Mouse (Mus musculus) myocyte (in vitro differentiated cells): ENCODE measurements around the gene 1700123O20Rik. TPM values are rescaled to one million over a fixed set of nuclear protein-coding genes. Genes with fewer than 3 reads are reported as not detected.

ENCODE experiments used
- H3K27me3 ChIP-seq: one replicate; pipeline ENCODE4 v1.6.1; 2011; ENCODE audit not compliant: control insufficient read depth, insufficient read depth, insufficient read length
- H3K36me3 ChIP-seq: one replicate; pipeline ENCODE4 v1.6.1; 2011; ENCODE audit not compliant: control insufficient read depth, insufficient read depth
- H3K4me2 ChIP-seq: one replicate; pipeline ENCODE4 v1.6.1; 2011; ENCODE audit warnings: low read depth, control low read depth
- H3K4me3 ChIP-seq: one replicate; pipeline ENCODE4 v1.5.1; 2011; ENCODE audit warnings: mild to moderate bottlenecking, control low read depth, moderate library complexity
- H3K79me2 ChIP-seq: one replicate; pipeline ENCODE4 v1.6.1; 2011; ENCODE audit not compliant: control insufficient read depth, insufficient read depth
- H3ac ChIP-seq: one replicate; pipeline ENCODE4 v1.6.1; 2011; ENCODE audit not compliant: control insufficient read depth, insufficient read length
- CEBPB ChIP-seq: IDR thresholded peaks from 2 replicates; pipeline ENCODE4 v1.6.1; 2011; ENCODE audit warnings: mild to moderate bottlenecking, moderate library complexity; ENCODE audit not compliant: poor library complexity, insufficient read depth, severe bottlenecking
- E2F4 ChIP-seq: IDR thresholded peaks from one replicate; pipeline ENCODE4 v1.6.1; 2011; ENCODE audit warnings: mild to moderate bottlenecking, control low read depth, moderate library complexity; ENCODE audit not compliant: insufficient read depth
- MAX ChIP-seq: IDR thresholded peaks from one replicate; pipeline ENCODE4 v1.6.1; 2011; ENCODE audit warnings: low read depth, mild to moderate bottlenecking, control low read depth
- MYOD1 ChIP-seq, 3 experiments: IDR thresholded peaks; one replicate each; pipeline ENCODE4 v1.6.1; 2011; ENCODE audit warnings: control low read depth in 2 of 3, low read depth in 2 of 3, mild to moderate bottlenecking in 2 of 3, moderate library complexity in 1 of 3; ENCODE audit not compliant: insufficient read length in 2 of 3, control insufficient read depth in 1 of 3
- MYOG ChIP-seq, 3 experiments: IDR thresholded peaks; one replicate each; pipeline ENCODE4 v1.6.1; 2011; ENCODE audit warnings: control low read depth in 2 of 3, low read depth in 2 of 3, mild to moderate bottlenecking in 2 of 3; ENCODE audit not compliant: insufficient read length in 2 of 3, control insufficient read depth in 1 of 3, insufficient read depth in 1 of 3
- POLR2A ChIP-seq: IDR thresholded peaks from one replicate; pipeline ENCODE4 v1.6.1; 2011; ENCODE audit warnings: low read depth, mild to moderate bottlenecking, control low read depth, moderate library complexity; ENCODE audit not compliant: insufficient read length
- POLR2AphosphoS2 ChIP-seq: IDR thresholded peaks from one replicate; pipeline ENCODE4 v1.6.1; 2011; ENCODE audit warnings: low read depth, control low read depth; ENCODE audit not compliant: insufficient read length
- REST ChIP-seq: IDR thresholded peaks from one replicate; pipeline ENCODE4 v1.6.1; 2011; ENCODE audit warnings: mild to moderate bottlenecking, control low read depth, moderate library complexity; ENCODE audit not compliant: insufficient read depth, insufficient read length
- SRF ChIP-seq: IDR thresholded peaks from one replicate; pipeline ENCODE4 v1.6.1; 2011; ENCODE audit warnings: low read depth; ENCODE audit not compliant: control insufficient read depth, insufficient read length
- TCF12 ChIP-seq: IDR thresholded peaks from one replicate; pipeline ENCODE4 v1.6.1; 2011; ENCODE audit warnings: mild to moderate bottlenecking, control low read depth; ENCODE audit not compliant: poor library complexity, insufficient read depth, severe bottlenecking
- TCF3 ChIP-seq: IDR thresholded peaks from one replicate; pipeline ENCODE4 v1.6.1; 2011; ENCODE audit warnings: low read depth, control low read depth; ENCODE audit not compliant: insufficient read length
- USF1 ChIP-seq: IDR thresholded peaks from one replicate; pipeline ENCODE4 v1.6.1; 2011; ENCODE audit warnings: low read depth, mild to moderate bottlenecking, control low read depth, moderate library complexity
- polyA plus RNA-seq: library from polyadenylated mRNA; unstranded; fragments of >200 nt; fragmentation: generic; extraction: Trizol; gene quantifications from one replicate; pipeline ENCODE4 v1.2.1, GENCODE M21; 2012; ENCODE audit warnings: missing spikeins

1700123O20Rik gene
- polyA plus RNA-seq, 1 experiment: 36.3 TPM

- no peak overlapping the region for H3K4me3 ChIP-seq
- H3K36me3 ChIP-seq: no peaks in the 10 kb centered on the region
- no peak overlapping the region for H3ac ChIP-seq
- no peak overlapping the region for H3K4me2 ChIP-seq
- H3K79me2 ChIP-seq: no peaks in the 10 kb centered on the region
- H3K27me3 ChIP-seq: peaks cover 46% of the 10 kb centered on the region
- TF ChIP-seq MYOG (IDR thresholded peaks at IDR 0.05; ENCODE audit: control insufficient read depth in 1 of 3, insufficient read depth in 1 of 3, insufficient read length in 2 of 3, low read depth in 2 of 3): no peak
- TF ChIP-seq TCF3: no peak
- TF ChIP-seq CEBPB: no peak
- no peak for TF ChIP-seq MAX
- no peak for TF ChIP-seq POLR2AphosphoS2
- TF ChIP-seq USF1: no peak
- TF ChIP-seq REST: no peak
- no peak for TF ChIP-seq MYOD1 (IDR thresholded peaks at IDR 0.05; ENCODE audit: control insufficient read depth in 1 of 3, insufficient read length in 2 of 3, low read depth in 2 of 3)
- TF ChIP-seq E2F4: no peak
- TF ChIP-seq POLR2A: no peak
- TF ChIP-seq TCF12: no peak
- no peak for TF ChIP-seq SRF
Measured at GRCm38 (mm10) chr14:54736555-54737552, 50.8 kb downstream of the 1700123O20Rik start.

GRCm38 (mm10) chr14:54737634-54738033, 51.6 kb downstream of the 1700123O20Rik start:
- Histone ChIP-seq H3K4me2 (no peak overlapping the region), H3ac (no peak overlapping the region), H3K4me3 (no peak overlapping the region), H3K27me3 (peaks cover 40% of the 10 kb centered on the region), H3K36me3 (no peaks in the 10 kb centered on the region), H3K79me2 (no peaks in the 10 kb centered on the region)
- TF ChIP-seq USF1: no peak
- no peak for TF ChIP-seq CEBPB
- TF ChIP-seq TCF3: no peak
- no peak for TF ChIP-seq POLR2AphosphoS2
- no peak for TF ChIP-seq MYOD1 (IDR thresholded peaks at IDR 0.05; ENCODE audit: control insufficient read depth in 1 of 3, insufficient read length in 2 of 3, low read depth in 2 of 3)
- TF ChIP-seq SRF: no peak
- no peak for TF ChIP-seq E2F4
- TF ChIP-seq MYOG (IDR thresholded peaks at IDR 0.05; ENCODE audit: control insufficient read depth in 1 of 3, insufficient read depth in 1 of 3, insufficient read length in 2 of 3, low read depth in 2 of 3): no peak

Other genes with a start within 250 kb of the 1700123O20Rik start
- 81.8 TPM for gene Lrp10, start 222.1 kb upstream of the 1700123O20Rik start, polyA plus RNA-seq
- 0.20 TPM for gene Rem2, start 210.1 kb upstream of the 1700123O20Rik start, polyA plus RNA-seq
- 140 TPM for gene Prmt5, start 168.7 kb upstream of the 1700123O20Rik start, polyA plus RNA-seq
- gene Haus4, start 131.6 kb upstream of the 1700123O20Rik start, polyA plus RNA-seq: 23.5 TPM
- gene Ajuba, start 108.7 kb upstream of the 1700123O20Rik start, polyA plus RNA-seq: 30.8 TPM
- 7.3 TPM for gene 4931414P19Rik, start 80.2 kb upstream of the 1700123O20Rik start, polyA plus RNA-seq
- 416 TPM for gene Psmb5, start 68.2 kb upstream of the 1700123O20Rik start, polyA plus RNA-seq
- gene Psmb11, start 64.8 kb upstream of the 1700123O20Rik start, polyA plus RNA-seq: not detected
- not detected for gene Gm17606, start 45.3 kb upstream of the 1700123O20Rik start, polyA plus RNA-seq
- gene Cdh24, start 44.9 kb upstream of the 1700123O20Rik start, polyA plus RNA-seq: 4.3 TPM
- gene Acin1, start 715 bp downstream of the 1700123O20Rik start, polyA plus RNA-seq: 77.3 TPM
- 0.04 TPM for gene Gm29776, start 12.6 kb downstream of the 1700123O20Rik start, polyA plus RNA-seq
- not detected for gene Cebpe, start 26.0 kb downstream of the 1700123O20Rik start, polyA plus RNA-seq
- not detected for gene Slc7a8, start 95.7 kb downstream of the 1700123O20Rik start, polyA plus RNA-seq
- not detected for gene Rnf212b, start 127.9 kb downstream of the 1700123O20Rik start, polyA plus RNA-seq
- 2.5 TPM for gene Homez, start 184.7 kb downstream of the 1700123O20Rik start, polyA plus RNA-seq
- 0.71 TPM for gene Ppp1r3e, start 191.3 kb downstream of the 1700123O20Rik start, polyA plus RNA-seq
- gene Bcl2l2, start 197.2 kb downstream of the 1700123O20Rik start, polyA plus RNA-seq: 20.5 TPM
- gene Gm20521, start 197.2 kb downstream of the 1700123O20Rik start, polyA plus RNA-seq: 0.47 TPM
- 70.6 TPM for gene Pabpn1, start 206.3 kb downstream of the 1700123O20Rik start, polyA plus RNA-seq
- 0.92 TPM for gene Slc22a17, start 226.9 kb downstream of the 1700123O20Rik start, polyA plus RNA-seq
- 0.95 TPM for gene Efs, start 239.9 kb downstream of the 1700123O20Rik start, polyA plus RNA-seq
- gene Il25, start 246.5 kb downstream of the 1700123O20Rik start, polyA plus RNA-seq: 0.05 TPM